Mouse (Mus musculus) adrenal gland, postnatal 10 days (tissue): ENCODE measurements around the gene Epn3. TPM values are rescaled to one million over a fixed set of nuclear protein-coding genes. Genes with fewer than 3 reads are reported as not detected.
A peak's percentile ranks its signal among the peaks of the same experiment; 100 is the strongest.

Experiments
- DNase-seq: peaks from one replicate; pipeline ENCODE4 v3.0.0; 2021; ENCODE audit warnings: mixed read lengths
- long read RNA-seq, 2 experiments: library from polyadenylated mRNA; stranded (forward); transcript quantifications; one replicate each; pipeline ENCODE4 v2.0.0; 2021
- total RNA-seq, 2 experiments: library from RNA; stranded (reverse); gene quantifications; 2 replicates each; pipeline ENCODE4 v1.2.3; 2021

Epn3 gene
- 10 to 100 TPM in 1 of 2 experiments, 1 to 10 TPM in 1; 7.0 to 10.2 TPM for total RNA-seq
- long read RNA-seq, experiment 1, partial matches to known transcripts = 5 of 9 reads
- long read RNA-seq, experiment 1, other reads (novel, unspliced or antisense) = 3 of 9 reads
- long read RNA-seq, experiment 2, transcript Epn3-202 (10 exons, 3,884 nt) = major isoform, 6 of 11 reads
- long read RNA-seq, experiment 2, partial matches to known transcripts = 2 of 11 reads
- long read RNA-seq, experiment 2, other reads (novel, unspliced or antisense) = 3 of 11 reads

- DNase-seq = peak; percentile 61
Observed at GRCm38 (mm10) chr11:94499661-94500152, at the start of gene Epn3. Epn3 (minus strand) TSS chr11:94499974.

DNA sequence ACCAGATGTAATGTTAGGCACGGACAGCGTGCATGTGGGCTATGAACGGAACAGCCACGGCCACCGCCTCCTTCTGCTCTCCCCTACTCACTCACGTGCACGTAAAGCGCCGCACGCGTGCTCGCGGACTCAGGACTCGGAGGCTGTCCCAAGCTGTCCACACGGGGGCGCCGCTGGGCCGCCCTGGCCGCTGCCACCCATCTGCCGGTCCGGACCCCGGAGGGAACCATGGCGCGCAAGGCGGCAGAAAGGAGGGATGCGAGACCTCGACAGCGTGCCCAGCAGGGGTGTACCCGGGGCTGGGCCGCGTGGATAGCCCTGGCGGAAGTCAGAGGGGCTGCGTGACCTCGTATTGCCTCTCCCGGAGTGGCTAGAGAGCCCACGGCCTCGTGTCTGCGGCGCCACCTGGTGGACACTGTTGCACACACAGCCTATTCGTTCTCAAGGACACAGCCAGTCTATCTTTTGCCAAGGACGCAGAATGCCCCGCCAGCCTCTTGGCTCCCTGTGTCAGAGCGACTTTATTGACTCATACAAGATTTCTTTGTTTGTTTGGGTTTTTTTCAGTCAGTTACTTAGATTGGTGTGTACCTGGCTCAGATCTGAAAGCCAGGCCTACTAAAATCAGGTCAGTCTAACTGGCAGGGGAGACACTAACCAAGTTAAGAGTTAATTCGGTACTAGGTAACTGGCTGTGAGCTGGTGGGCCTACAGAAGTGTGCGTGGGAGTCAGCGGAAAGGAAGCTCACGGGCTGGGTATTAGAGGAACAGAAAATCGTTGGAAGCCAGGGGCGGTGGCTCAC, 49.3 kb upstream of the Epn3 start, which contains the start of gene Rsad1:
Gene Rsad1 (minus strand): TSS at position 368 of the 803 bp plus-strand sequence.
- peak; percentile 96 for DNase-seq

DNA sequence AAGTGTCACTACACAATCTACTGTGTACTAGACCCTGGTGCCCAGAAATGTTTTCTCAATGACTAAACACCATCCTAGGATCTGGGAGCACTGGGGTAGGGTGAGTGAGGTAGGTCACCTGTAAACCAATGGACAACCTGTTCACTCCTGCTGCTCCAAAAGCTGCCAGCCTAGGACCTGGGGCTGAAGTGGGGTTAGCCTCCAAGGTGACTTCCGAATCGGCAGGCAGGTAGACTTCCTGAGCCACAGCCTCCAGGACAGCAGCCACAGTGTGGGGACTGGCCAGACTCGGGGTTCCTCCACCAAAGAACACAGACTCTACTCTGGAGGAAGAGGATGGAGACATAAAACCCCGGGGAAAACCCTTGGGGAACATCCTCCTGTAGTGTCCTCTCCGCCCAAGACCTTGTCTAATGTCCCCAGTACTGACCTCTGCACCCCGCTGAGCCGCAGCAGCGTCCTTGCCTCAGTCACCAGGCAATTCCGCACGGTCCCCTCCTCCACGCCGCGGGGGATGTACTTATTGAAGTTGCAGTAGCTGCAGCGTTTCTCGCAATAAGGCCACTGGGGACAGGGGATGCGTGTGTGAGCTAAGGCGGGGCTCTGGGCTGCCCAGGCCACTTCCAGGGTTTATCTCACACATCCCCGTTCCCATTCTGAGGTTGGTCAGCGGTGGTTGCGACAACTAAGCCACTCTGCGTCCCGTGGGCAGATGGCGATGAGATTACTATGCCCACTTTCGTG, 48.4 kb upstream of the Epn3 start:
- DNase-seq = peak; percentile 74

GRCm38 (mm10) chr11:94547271-94547670, 47.5 kb upstream of the Epn3 start:
- DNase-seq = no peak

- DNase-seq = no peak
Observed at GRCm38 (mm10) chr11:94546381-94546780, 46.6 kb upstream of the Epn3 start.

- no peak for DNase-seq
Observed at GRCm38 (mm10) chr11:94544422-94544821, 44.6 kb upstream of the Epn3 start.

GRCm38 (mm10) chr11:94543932-94544331, 44.2 kb upstream of the Epn3 start:
- peak; percentile 97 for DNase-seq

DNA sequence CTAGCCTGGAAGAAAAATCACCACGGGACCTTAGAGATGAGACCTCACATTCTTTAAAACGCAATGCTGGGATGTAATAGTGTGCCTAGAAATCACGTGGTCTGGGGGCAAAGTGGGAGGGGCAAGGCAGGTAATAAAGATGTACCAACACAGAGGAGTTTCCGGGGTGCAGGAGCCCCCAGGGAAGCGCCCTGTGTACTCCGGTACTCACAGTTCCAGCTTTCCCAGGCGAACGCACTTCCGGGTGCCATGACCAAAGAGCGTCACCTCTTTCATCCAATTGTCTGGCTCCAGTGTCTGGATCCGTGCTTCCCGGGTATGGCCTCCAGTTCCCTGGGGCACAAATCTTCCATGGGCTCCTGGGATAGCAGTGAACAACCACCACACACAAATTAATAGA, 43.6 kb upstream of the Epn3 start:
- no peak for DNase-seq

DNA sequence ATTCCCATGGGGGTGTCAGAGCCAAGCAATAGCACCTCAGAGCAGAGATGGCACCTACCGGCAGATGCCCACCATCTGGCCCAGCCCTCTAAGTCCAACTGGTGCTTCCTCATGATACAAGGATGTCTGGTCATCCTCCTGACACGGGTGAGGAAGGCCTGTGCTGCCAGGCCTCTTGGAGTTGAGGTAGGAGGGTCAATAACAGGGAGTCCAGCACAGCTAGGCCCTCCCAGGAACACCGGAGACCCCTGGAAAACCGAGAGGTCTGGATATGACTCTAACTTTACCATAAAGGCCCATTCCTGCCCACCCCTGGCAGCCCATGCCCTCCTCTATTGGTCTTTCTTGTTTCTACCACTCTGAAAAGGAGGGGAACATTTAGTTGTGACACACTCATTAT, 42.6 kb upstream of the Epn3 start:
- DNase-seq = no peak

- DNase-seq = no peak
Observed at GRCm38 (mm10) chr11:94539761-94540160, 40.0 kb upstream of the Epn3 start.

GRCm38 (mm10) chr11:94538733-94539292, 39.0 kb upstream of the Epn3 start:
- DNase-seq = no peak

- no peak for DNase-seq
Observed at GRCm38 (mm10) chr11:94533171-94533570, 33.4 kb upstream of the Epn3 start.

- no peak for DNase-seq
Observed at GRCm38 (mm10) chr11:94528879-94529278, 29.1 kb upstream of the Epn3 start.

DNA sequence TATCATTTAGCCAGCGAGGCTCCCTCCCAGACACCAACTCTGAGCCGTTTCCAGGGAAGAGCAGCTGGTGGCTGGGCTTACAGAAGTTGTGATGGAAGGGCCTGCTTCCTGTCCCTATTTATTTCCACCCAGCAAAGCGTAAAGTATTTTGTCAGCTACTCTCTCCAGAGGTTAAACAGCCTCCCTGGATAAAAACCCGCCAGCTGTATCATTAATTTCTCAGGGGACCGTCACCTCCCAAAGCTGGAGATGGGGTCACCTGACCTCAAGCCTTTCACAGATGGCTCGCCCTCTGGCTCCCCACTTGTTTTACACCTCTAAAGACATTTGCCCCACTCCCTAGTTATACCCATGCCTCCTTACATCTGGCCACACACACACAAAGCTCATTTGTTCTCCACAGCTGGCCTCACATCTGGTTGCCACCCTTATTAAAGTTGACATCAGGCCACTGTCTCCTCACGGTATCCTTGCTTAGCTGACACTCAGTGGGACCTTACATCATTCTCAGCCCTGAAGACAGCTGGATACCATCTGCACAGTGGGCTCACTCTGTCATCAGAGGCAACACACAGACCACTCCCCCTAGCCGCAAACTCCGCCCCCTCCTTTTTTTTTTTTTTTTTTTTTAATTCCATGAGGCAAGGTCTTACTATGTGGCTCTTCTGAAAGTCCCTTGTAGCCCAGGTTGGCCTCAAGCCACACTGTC, 26.6 kb upstream of the Epn3 start:
- no peak for DNase-seq

DNA sequence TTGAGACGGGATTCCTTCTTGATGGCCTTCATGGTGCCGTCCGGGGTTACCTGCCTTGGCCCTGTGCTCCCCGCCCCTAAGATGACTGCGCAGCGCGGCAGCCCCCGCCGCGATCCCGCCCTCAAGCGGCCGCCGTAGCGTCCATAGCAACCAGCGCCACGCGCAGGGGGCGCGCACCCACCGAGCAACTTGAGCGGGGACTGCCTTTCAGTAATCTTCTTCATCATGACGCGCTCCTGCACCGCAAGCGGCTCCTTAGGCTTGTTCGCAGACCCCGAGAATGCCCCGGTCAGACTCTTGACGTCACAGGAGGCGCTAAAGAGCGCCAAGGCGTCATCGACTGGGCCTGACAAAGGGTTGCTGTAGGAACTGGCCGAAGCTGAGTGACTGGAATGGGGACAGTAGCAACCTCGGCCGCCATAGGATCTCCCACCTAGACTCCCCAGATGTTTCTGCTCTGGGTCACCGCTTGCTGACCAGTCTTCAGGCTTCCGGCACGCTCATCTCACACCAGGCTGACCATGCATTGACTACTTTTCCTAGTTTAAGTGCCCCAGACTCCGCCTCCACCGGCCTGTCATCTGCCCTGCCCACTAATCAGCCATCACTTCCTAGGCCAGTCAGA, 21.6 kb upstream of the Epn3 start, which contains the start of gene Mycbpap:
Gene Mycbpap (minus strand): TSS at position 524 of the 625 bp plus-strand sequence.
- DNase-seq = peak; percentile 72

DNA sequence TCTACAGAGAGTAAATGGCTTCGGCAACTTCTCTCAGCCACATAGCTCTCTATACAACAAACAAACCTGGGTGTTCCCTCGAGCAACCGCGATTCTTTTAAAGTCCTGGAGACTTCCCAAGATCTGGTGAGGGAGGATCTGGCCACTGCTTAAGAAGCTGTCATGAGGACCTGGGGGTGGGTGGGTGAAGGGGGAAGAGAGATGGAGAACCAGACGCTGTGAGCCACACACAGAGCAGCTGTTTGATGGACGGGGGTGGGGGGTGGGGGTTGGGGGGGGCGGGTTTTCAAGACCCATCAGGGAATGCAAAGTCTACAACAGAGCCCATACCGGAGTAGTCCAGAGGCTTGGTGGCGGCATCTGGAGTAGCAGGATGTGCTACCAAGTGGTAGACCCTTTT, 13.7 kb upstream of the Epn3 start:
- no peak for DNase-seq

DNA sequence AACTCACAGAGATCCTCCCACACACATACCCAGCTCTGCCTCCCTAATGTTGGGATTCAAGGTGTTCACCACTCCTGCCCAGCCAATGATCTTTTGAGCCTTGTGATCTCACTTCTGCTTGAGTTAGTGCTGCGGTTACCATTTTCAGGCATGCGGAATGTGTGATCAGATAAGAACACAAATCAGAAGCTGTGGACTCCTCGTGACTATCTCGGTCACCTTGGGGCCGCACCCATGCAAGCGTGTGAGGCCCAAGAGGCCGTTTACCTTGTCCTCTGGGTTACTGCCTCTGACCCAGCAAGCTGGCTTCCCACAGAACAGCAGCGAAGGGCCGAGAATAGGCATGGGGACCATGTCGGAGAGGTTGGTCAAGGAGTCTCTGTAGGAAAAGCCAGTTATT, 9.2 kb upstream of the Epn3 start:
- DNase-seq = no peak

- DNase-seq = no peak
Observed at GRCm38 (mm10) chr11:94501482-94501881, 1.7 kb upstream of the Epn3 start.

DNA sequence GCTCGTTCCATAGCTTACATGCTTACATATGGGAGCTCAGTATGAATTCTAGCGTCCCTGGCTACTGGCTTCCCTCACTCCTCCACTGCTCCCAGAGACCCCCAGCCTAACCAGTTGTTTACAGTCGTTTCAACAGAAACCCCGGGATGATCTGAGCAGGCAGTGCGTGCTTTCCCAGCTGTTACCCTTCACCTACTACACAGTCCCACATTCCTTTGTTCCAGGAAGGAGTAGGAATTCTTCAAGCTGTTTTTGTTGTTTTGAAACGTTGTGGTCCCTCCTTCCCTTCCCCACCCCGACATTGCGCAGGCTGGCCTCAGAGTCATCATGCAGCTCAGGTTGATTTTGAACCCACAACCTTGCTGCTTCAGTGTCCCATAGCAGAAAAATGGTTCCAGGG, 588 bp upstream of the Epn3 start:
- no peak for DNase-seq

DNA sequence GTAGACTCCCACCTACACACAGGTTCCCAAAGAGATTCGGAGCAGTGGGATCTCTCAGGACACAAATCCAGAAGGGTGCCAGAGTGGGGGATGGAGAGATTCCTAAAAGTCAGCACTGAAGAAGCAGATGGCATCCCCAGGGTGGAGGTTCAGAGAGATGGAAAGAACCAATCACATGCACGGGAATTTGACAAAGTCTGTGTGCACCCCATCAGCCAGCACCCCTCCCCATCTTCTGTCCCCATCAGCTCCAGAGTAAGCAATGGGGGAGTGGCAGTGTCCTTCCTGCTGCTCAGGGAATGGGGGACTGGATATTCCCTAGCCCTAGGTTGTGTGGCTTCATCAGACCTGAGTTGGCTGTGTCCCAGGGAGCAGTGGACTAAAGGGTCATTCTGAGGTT, 739 bp downstream of the Epn3 start:
- DNase-seq = no peak
